Mouse (Mus musculus): ENCODE data around the gene Chrm3. TPM values are rescaled to one million over a fixed set of nuclear protein-coding genes. Genes with fewer than 3 reads are reported as not detected.

The Chrm3 gene
- polyA plus RNA-seq, 1 experiment from 2014 or later: 0.68 TPM

- DNase-seq (ENCODE audit: low spot score) (no peak), ATAC-seq (ENCODE audit: low read depth) (no peak)
- no peaks in the 10 kb centered on the region for H3K9me3 ChIP-seq (ENCODE audit: control insufficient read depth, low read length)
- H3K4me3 ChIP-seq (ENCODE audit: low read depth, low read length): no peak overlapping the region
- H3K36me3 ChIP-seq (ENCODE audit: control insufficient read depth, insufficient read depth, low read length): no peaks in the 10 kb centered on the region
- H3K27me3 ChIP-seq (replicated peaks; ENCODE audit: control insufficient read depth, insufficient read depth, low read length): no peaks in the 10 kb centered on the region
- 73% methylated on average over 2 of the region's 2 CpGs for WGBS
- no peak overlapping the region for H3K27ac ChIP-seq (replicated peaks; ENCODE audit: low read depth, low read length)
- no peaks in the 10 kb centered on the region for H3K4me1 ChIP-seq (ENCODE audit: control insufficient read depth, insufficient read depth, low read length)
- no peak overlapping the region for H3K9ac ChIP-seq (ENCODE audit: low read depth, low read length)
- H3K4me2 ChIP-seq (ENCODE audit: low read depth, low read length): no peak overlapping the region
Observed at GRCm38 (mm10) chr13:10212112-10212511, 148.5 kb downstream of the Chrm3 start.

GRCm38 (mm10) chr13:10210522-10211244 lies 150.0 kb downstream of the Chrm3 start:
- Histone ChIP-seq H3K36me3 (ENCODE audit: control insufficient read depth, insufficient read depth, low read length) (no peaks in the 10 kb centered on the region), H3K9me3 (ENCODE audit: control insufficient read depth, low read length) (no peaks in the 10 kb centered on the region), H3K9ac (ENCODE audit: low read depth, low read length) (no peak overlapping the region), H3K27ac (replicated peaks; ENCODE audit: low read depth, low read length) (no peak overlapping the region), H3K4me3 (ENCODE audit: low read depth, low read length) (no peak overlapping the region), H3K4me1 (ENCODE audit: control insufficient read depth, insufficient read depth, low read length) (no peaks in the 10 kb centered on the region), H3K27me3 (replicated peaks; ENCODE audit: control insufficient read depth, insufficient read depth, low read length) (no peaks in the 10 kb centered on the region), H3K4me2 (ENCODE audit: low read depth, low read length) (no peak overlapping the region)
- 38% methylated on average over 1 of the region's 1 CpGs for WGBS
- DNase-seq (ENCODE audit: low spot score): no peak
- no peak for ATAC-seq (ENCODE audit: low read depth)

GRCm38 (mm10) chr13:10199206-10199956 lies 161.3 kb downstream of the Chrm3 start:
- Histone ChIP-seq H3K9me3 (ENCODE audit: control insufficient read depth, low read length) (no peaks in the 10 kb centered on the region), H3K27ac (replicated peaks; ENCODE audit: low read depth, low read length) (no peak overlapping the region), H3K4me1 (ENCODE audit: control insufficient read depth, insufficient read depth, low read length) (no peaks in the 10 kb centered on the region), H3K4me3 (ENCODE audit: low read depth, low read length) (no peak overlapping the region), H3K27me3 (replicated peaks; ENCODE audit: control insufficient read depth, insufficient read depth, low read length) (no peaks in the 10 kb centered on the region), H3K36me3 (ENCODE audit: control insufficient read depth, insufficient read depth, low read length) (no peaks in the 10 kb centered on the region), H3K4me2 (ENCODE audit: low read depth, low read length) (no peak overlapping the region), H3K9ac (ENCODE audit: low read depth, low read length) (no peak overlapping the region)
- DNase-seq (ENCODE audit: low spot score): no peak
- no peak for ATAC-seq (ENCODE audit: low read depth)
- 79% methylated on average over 6 of the region's 6 CpGs for WGBS

GRCm38 (mm10) chr13:10189829-10190228 lies 170.8 kb downstream of the Chrm3 start:
- Histone ChIP-seq H3K9me3 (ENCODE audit: control insufficient read depth, low read length) (no peaks in the 10 kb centered on the region), H3K9ac (ENCODE audit: low read depth, low read length) (no peak overlapping the region), H3K27ac (replicated peaks; ENCODE audit: low read depth, low read length) (no peak overlapping the region), H3K4me1 (ENCODE audit: control insufficient read depth, insufficient read depth, low read length) (no peaks in the 10 kb centered on the region), H3K36me3 (ENCODE audit: control insufficient read depth, insufficient read depth, low read length) (no peaks in the 10 kb centered on the region), H3K4me3 (ENCODE audit: low read depth, low read length) (no peak overlapping the region), H3K4me2 (ENCODE audit: low read depth, low read length) (no peak overlapping the region), H3K27me3 (replicated peaks; ENCODE audit: control insufficient read depth, insufficient read depth, low read length) (no peaks in the 10 kb centered on the region)
- WGBS: 62% methylated on average over 2 of the region's 2 CpGs
- DNase-seq (ENCODE audit: low spot score) (peak; percentile 18), ATAC-seq (ENCODE audit: low read depth) (no peak)

GRCm38 (mm10) chr13:10187926-10188325 lies 172.7 kb downstream of the Chrm3 start:
- no peaks in the 10 kb centered on the region for H3K27me3 ChIP-seq (replicated peaks; ENCODE audit: control insufficient read depth, insufficient read depth, low read length)
- no peak overlapping the region for H3K4me2 ChIP-seq (ENCODE audit: low read depth, low read length)
- no peaks in the 10 kb centered on the region for H3K4me1 ChIP-seq (ENCODE audit: control insufficient read depth, insufficient read depth, low read length)
- DNase-seq (ENCODE audit: low spot score) (no peak), ATAC-seq (ENCODE audit: low read depth) (no peak)
- no peaks in the 10 kb centered on the region for H3K9me3 ChIP-seq (ENCODE audit: control insufficient read depth, low read length)
- H3K27ac ChIP-seq (replicated peaks; ENCODE audit: low read depth, low read length): no peak overlapping the region
- H3K4me3 ChIP-seq (ENCODE audit: low read depth, low read length): no peak overlapping the region
- H3K36me3 ChIP-seq (ENCODE audit: control insufficient read depth, insufficient read depth, low read length): no peaks in the 10 kb centered on the region
- WGBS: 77% methylated on average over 3 of the region's 3 CpGs
- H3K9ac ChIP-seq (ENCODE audit: low read depth, low read length): no peak overlapping the region

GRCm38 (mm10) chr13:10183837-10184236 lies 176.8 kb downstream of the Chrm3 start:
- H3K4me1 ChIP-seq (ENCODE audit: control insufficient read depth, insufficient read depth, low read length): no peaks in the 10 kb centered on the region
- DNase-seq (ENCODE audit: low spot score) (no peak), ATAC-seq (ENCODE audit: low read depth) (no peak)
- no peaks in the 10 kb centered on the region for H3K36me3 ChIP-seq (ENCODE audit: control insufficient read depth, insufficient read depth, low read length)
- H3K27ac ChIP-seq (replicated peaks; ENCODE audit: low read depth, low read length): no peak overlapping the region
- no peak overlapping the region for H3K4me3 ChIP-seq (ENCODE audit: low read depth, low read length)
- no peak overlapping the region for H3K4me2 ChIP-seq (ENCODE audit: low read depth, low read length)
- no peaks in the 10 kb centered on the region for H3K27me3 ChIP-seq (replicated peaks; ENCODE audit: control insufficient read depth, insufficient read depth, low read length)
- no peak overlapping the region for H3K9ac ChIP-seq (ENCODE audit: low read depth, low read length)
- H3K9me3 ChIP-seq (ENCODE audit: control insufficient read depth, low read length): no peaks in the 10 kb centered on the region
- 86% methylated on average over 4 of the region's 4 CpGs for WGBS

- WGBS: 81% methylated on average over 2 of the region's 2 CpGs
- Histone ChIP-seq H3K9ac (ENCODE audit: low read depth, low read length) (no peak overlapping the region), H3K27me3 (replicated peaks; ENCODE audit: control insufficient read depth, insufficient read depth, low read length) (no peaks in the 10 kb centered on the region), H3K27ac (replicated peaks; ENCODE audit: low read depth, low read length) (no peak overlapping the region), H3K4me2 (ENCODE audit: low read depth, low read length) (no peak overlapping the region), H3K36me3 (ENCODE audit: control insufficient read depth, insufficient read depth, low read length) (no peaks in the 10 kb centered on the region), H3K9me3 (ENCODE audit: control insufficient read depth, low read length) (no peaks in the 10 kb centered on the region), H3K4me3 (ENCODE audit: low read depth, low read length) (no peak overlapping the region), H3K4me1 (ENCODE audit: control insufficient read depth, insufficient read depth, low read length) (no peaks in the 10 kb centered on the region)
- ATAC-seq (ENCODE audit: low read depth) (no peak), DNase-seq (ENCODE audit: low spot score) (no peak)
Observed at GRCm38 (mm10) chr13:10182756-10183155, 177.9 kb downstream of the Chrm3 start.

GRCm38 (mm10) chr13:10170529-10170928 lies 190.1 kb downstream of the Chrm3 start:
- whole genome bisulfite sequencing: 92% methylated on average over 2 of the region's 2 CpGs
- ATAC-seq (ENCODE audit: low read depth): no peak
- H3K4me1 ChIP-seq (ENCODE audit: control insufficient read depth, insufficient read depth, low read length): no peaks in the 10 kb centered on the region

GRCm38 (mm10) chr13:10163354-10163753 lies 197.3 kb downstream of the Chrm3 start:
- no peak overlapping the region for H3K9ac ChIP-seq (ENCODE audit: low read depth, low read length)
- no peaks in the 10 kb centered on the region for H3K9me3 ChIP-seq (ENCODE audit: control insufficient read depth, low read length)
- no peaks in the 10 kb centered on the region for H3K4me1 ChIP-seq (ENCODE audit: control insufficient read depth, insufficient read depth, low read length)
- no peaks in the 10 kb centered on the region for H3K27me3 ChIP-seq (replicated peaks; ENCODE audit: control insufficient read depth, insufficient read depth, low read length)
- no peak overlapping the region for H3K4me3 ChIP-seq (ENCODE audit: low read depth, low read length)
- ATAC-seq (ENCODE audit: low read depth) (no peak), DNase-seq (ENCODE audit: low spot score) (no peak)
- no peaks in the 10 kb centered on the region for H3K36me3 ChIP-seq (ENCODE audit: control insufficient read depth, insufficient read depth, low read length)
- no peak overlapping the region for H3K4me2 ChIP-seq (ENCODE audit: low read depth, low read length)
- no peak overlapping the region for H3K27ac ChIP-seq (replicated peaks; ENCODE audit: low read depth, low read length)

More at GRCm38 (mm10) chr13:10170529-10170928, 190.1 kb downstream of the Chrm3 start:
- DNase-seq (ENCODE audit: low spot score): no peak
- Histone ChIP-seq H3K27me3 (replicated peaks; ENCODE audit: control insufficient read depth, insufficient read depth, low read length) (no peaks in the 10 kb centered on the region), H3K36me3 (ENCODE audit: control insufficient read depth, insufficient read depth, low read length) (no peaks in the 10 kb centered on the region), H3K4me2 (ENCODE audit: low read depth, low read length) (no peak overlapping the region), H3K4me3 (ENCODE audit: low read depth, low read length) (no peak overlapping the region), H3K9me3 (ENCODE audit: control insufficient read depth, low read length) (no peaks in the 10 kb centered on the region), H3K27ac (replicated peaks; ENCODE audit: low read depth, low read length) (no peak overlapping the region), H3K9ac (ENCODE audit: low read depth, low read length) (no peak overlapping the region)
